Comparison of ENCODE assay signal across 8 mouse cellular contexts in the genomic region with DNA sequence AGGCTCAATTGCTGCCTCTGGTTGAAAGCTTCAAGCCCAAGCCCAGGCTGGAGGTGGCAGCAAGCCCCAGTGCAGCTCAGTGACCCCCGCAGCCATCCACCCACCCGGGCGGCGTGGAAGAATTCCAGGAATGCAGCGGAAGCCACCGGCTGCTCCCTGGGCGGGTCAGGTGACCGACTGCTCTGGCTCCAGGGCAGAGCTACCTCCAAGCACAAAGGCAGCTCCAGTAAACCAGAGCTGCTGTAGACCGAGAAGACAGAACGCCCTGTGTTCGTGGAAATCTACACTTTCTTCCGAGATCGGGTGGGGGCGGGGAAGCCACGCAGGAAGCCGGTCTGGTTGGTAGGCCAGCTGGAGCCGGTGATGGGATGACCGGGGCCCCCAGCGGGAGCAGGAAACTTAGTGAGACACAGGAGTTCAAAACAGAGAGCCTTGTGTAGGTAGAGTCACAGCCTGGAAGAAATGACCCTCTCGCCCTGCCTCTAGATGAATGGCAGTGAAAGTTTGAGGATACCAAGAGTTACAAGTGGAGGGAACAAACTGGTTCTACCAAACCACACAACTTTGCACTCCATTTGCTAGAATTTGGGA. TPM values are rescaled to one million over a fixed set of nuclear protein-coding genes. Genes with fewer than 3 reads are reported as not detected.
DNase-seq lines count a peak whose midpoint lies in the region; ATAC-seq lines count a peak whose summit lies in the region.

No protein-coding gene starts in this region.

- H3K4me1 ChIP-seq in heart, embryonic 10.5 days, result peaks cover 15% of the 10 kb centered on the region
- H3K4me1 ChIP-seq in limb, embryonic 11.5 days (ENCODE audit: control insufficient read depth, insufficient read depth, low read length), result peaks cover 5% of the 10 kb centered on the region; the same call in 1 of the 2 replicates
- H3K4me1 ChIP-seq in midbrain, embryonic 12.5 days, result peaks cover 26% of the 10 kb centered on the region

- peak overlapping the region; percentile 58 for H3K4me3 ChIP-seq in heart, embryonic 10.5 days
- H3K4me3 ChIP-seq in limb, embryonic 11.5 days (ENCODE audit: low read depth, low read length), result 0 out of 2 replicates have a peak overlapping the region, but pooled peaks have one; percentile 5
- peak overlapping the region; percentile 9; the same call in 1 of the 2 replicates for H3K4me3 ChIP-seq in midbrain, embryonic 12.5 days

- H3K27me3 ChIP-seq in heart, embryonic 10.5 days (ENCODE audit: insufficient read depth, poor library complexity, severe bottlenecking), result no peaks in the 10 kb centered on the region
- no peaks in the 10 kb centered on the region for H3K27me3 ChIP-seq in limb, embryonic 11.5 days (ENCODE audit: control insufficient read depth, insufficient read depth, low read length)
- no peaks in the 10 kb centered on the region for H3K27me3 ChIP-seq in midbrain, embryonic 12.5 days

- 5% methylated on average over 20 of the region's 20 CpGs for WGBS in heart, embryonic 10.5 days
- WGBS in limb, embryonic 11.5 days, result 4% methylated on average over 20 of the region's 20 CpGs
- 14% methylated on average over 20 of the region's 20 CpGs for WGBS in midbrain, embryonic 12.5 days

- H3K4me2 ChIP-seq in limb, embryonic 11.5 days (ENCODE audit: low read depth, severe bottlenecking), result peak overlapping the region; percentile 41
- peak overlapping the region; percentile 43 for H3K4me2 ChIP-seq in midbrain, embryonic 12.5 days (replicated peaks)

- H3K9ac ChIP-seq in limb, embryonic 11.5 days (ENCODE audit: low read length), result peak overlapping the region; percentile 49
- H3K9ac ChIP-seq in midbrain, embryonic 12.5 days (replicated peaks), result no peak overlapping the region

- H3K36me3 ChIP-seq in heart, embryonic 10.5 days, result no peaks in the 10 kb centered on the region
- no peaks in the 10 kb centered on the region for H3K36me3 ChIP-seq in limb, embryonic 11.5 days (ENCODE audit: control insufficient read depth, insufficient read depth, low read length)
- H3K36me3 ChIP-seq in midbrain, embryonic 12.5 days, result no peaks in the 10 kb centered on the region

- H3K27ac ChIP-seq in heart, embryonic 10.5 days, result peak overlapping the region; percentile 95
- peak overlapping the region; percentile 91 for H3K27ac ChIP-seq in limb, embryonic 11.5 days (replicated peaks; ENCODE audit: low read depth, low read length)
- H3K27ac ChIP-seq in midbrain, embryonic 12.5 days (replicated peaks), result no peak overlapping the region

- peak; percentile 89 for ATAC-seq in limb, embryonic 11.5 days (ENCODE audit: insufficient number of reproducible peaks, low FRiP score, low TSS enrichment, low read depth)
- peak; percentile 42 for ATAC-seq in midbrain, embryonic 12.5 days (ENCODE audit: low FRiP score, low read depth)

- intact Hi-C loops in heart, postnatal 36 days (cut with DNase I), result no loop called here

- DNase-seq in heart, embryonic 10.5 days (ENCODE audit: low spot score), result peak; percentile 89
- no peak for DNase-seq in heart, adult 9 months (ENCODE audit: low spot score in 2 of 2)
- DNase-seq in embryo, embryonic 11.5 days (ENCODE audit: low read depth, low spot score), result peak; percentile 51
- DNase-seq in heart, postnatal 36 days, result peak; percentile 1 to 6
- DNase-seq in limb, embryonic 11.5 days (ENCODE audit: low spot score), result peak; percentile 89
- peak; percentile 47 to 59 for DNase-seq in urinary bladder, postnatal 4 days (ENCODE audit: low spot score in 2 of 2)
- no peak for DNase-seq in cerebellum, adult 11-12 months

- no peaks in the 10 kb centered on the region for H3K9me3 ChIP-seq in heart, embryonic 10.5 days
- no peaks in the 10 kb centered on the region for H3K9me3 ChIP-seq in limb, embryonic 11.5 days (ENCODE audit: control insufficient read depth, low read length)
- no peaks in the 10 kb centered on the region for H3K9me3 ChIP-seq in midbrain, embryonic 12.5 days

RNA-seq across cellular contexts. Expression of gene Veph1, which starts 4.2 kb away (rescaled TPM):
- 0.89 and 1.0 TPM in 2 replicates for polyA plus RNA-seq in heart, embryonic 10.5 days (2016; fragmentation: Nextera tagmentation; extraction: Ambion mirVana)
- not detected for total RNA-seq in heart, postnatal 36 days (2021)
- polyA plus RNA-seq in limb, embryonic 11.5 days (2014; fragmentation: Nextera tagmentation; extraction: Ambion mirVana), result 0.77 and 1.1 TPM in 2 replicates
- polyA plus RNA-seq in midbrain, embryonic 12.5 days (2016; fragmentation: Nextera tagmentation; extraction: Ambion mirVana), result 18.1 and 18.7 TPM in 2 replicates

Comparison
In these comparisons a context has a peak if more than half of its experiments do, and no peak if none do; other contexts are left out.
1. DNase-seq: peak in heart, embryonic 10.5 days (single experiment), embryo, embryonic 11.5 days (single experiment), heart, postnatal 36 days (2 of 2), limb, embryonic 11.5 days (single experiment) and urinary bladder, postnatal 4 days (2 of 2); none in heart, adult 9 months (0 of 2) and cerebellum, adult 11-12 months (single experiment).
2. H3K4me3 ChIP-seq: peak in every context shown above with its lines; median percentile 58 in heart, embryonic 10.5 days; 9 in midbrain, embryonic 12.5 days; 5 in limb, embryonic 11.5 days.